In genomic region chr13:35500891-35501290, GRCm38 (mm10) we compare ENCODE assay signal across 12 mouse cellular contexts.
A peak's percentile ranks its signal among the peaks of the same experiment; 100 is the strongest.
DNase-seq lines count a peak whose midpoint lies in the region; ATAC-seq lines count a peak whose summit lies in the region.
"Had no signal": no experiment of that assay in that cellular context is flagged by ENCODE, and none has a peak within 500 bp of the region (broad histone marks: within the 10 kb centered on the region; RNA-seq: fewer than 3 reads in every experiment).

No protein-coding gene starts in this region.

- H3K9ac ChIP-seq in kidney, embryonic 14.5 days (ENCODE audit: low read depth, low read length) = no peak overlapping the region
- H3K9ac ChIP-seq: forebrain, embryonic 15.5 days had no signal

- 0 out of 2 replicates have a peak, but pooled peaks have one; percentile 32 for ATAC-seq in kidney, embryonic 14.5 days (ENCODE audit: low FRiP score, low TSS enrichment)
- ATAC-seq: intestine, postnatal 0 days had no signal

- no peak overlapping the region for H3K27ac ChIP-seq in kidney, embryonic 14.5 days (ENCODE audit: low read depth, low read length)
- H3K27ac ChIP-seq in embryonic facial prominence, embryonic 10.5 days (replicated peaks) = no peak overlapping the region
- H3K27ac ChIP-seq in limb, embryonic 10.5 days = peak overlapping the region; percentile 66; the same call in 1 of the 2 replicates
- H3K27ac ChIP-seq: forebrain, embryonic 15.5 days; heart, embryonic 10.5 days had no signal

- intact Hi-C loops in gastrocnemius, postnatal 36 days (cut with DNase I) = no loop called here

- peaks cover 3% of the 10 kb centered on the region; the same call in 1 of the 2 replicates for H3K4me1 ChIP-seq in kidney, embryonic 14.5 days (ENCODE audit: control insufficient read depth, insufficient read depth, low read length)
- H3K4me1 ChIP-seq in embryonic facial prominence, embryonic 10.5 days = peaks cover 28% of the 10 kb centered on the region
- peaks cover 40% of the 10 kb centered on the region for H3K4me1 ChIP-seq in limb, embryonic 10.5 days

- no peaks in the 10 kb centered on the region for H3K9me3 ChIP-seq in kidney, embryonic 14.5 days (ENCODE audit: control insufficient read depth, low read length)
- H3K9me3 ChIP-seq in embryonic facial prominence, embryonic 10.5 days = no peaks in the 10 kb centered on the region
- no peaks in the 10 kb centered on the region for H3K9me3 ChIP-seq in limb, embryonic 10.5 days (replicated peaks)
- H3K9me3 ChIP-seq: forebrain, embryonic 15.5 days; heart, embryonic 10.5 days had no signal

- 23% methylated on average over 5 of the region's 5 CpGs for WGBS in kidney, embryonic 14.5 days
- WGBS in embryonic facial prominence, embryonic 10.5 days = 58% methylated on average over 5 of the region's 5 CpGs
- 18% methylated on average over 5 of the region's 5 CpGs for WGBS in limb, embryonic 10.5 days

- H3K27me3 ChIP-seq in kidney, embryonic 14.5 days (ENCODE audit: control insufficient read depth, insufficient read depth, low read length) = no peaks in the 10 kb centered on the region
- H3K27me3 ChIP-seq in embryonic facial prominence, embryonic 10.5 days (replicated peaks; ENCODE audit: low read depth, poor library complexity, severe bottlenecking) = no peaks in the 10 kb centered on the region
- H3K27me3 ChIP-seq in limb, embryonic 10.5 days (ENCODE audit: low read depth, poor library complexity, severe bottlenecking) = no peaks in the 10 kb centered on the region
- H3K27me3 ChIP-seq: forebrain, embryonic 15.5 days had no signal

- H3K4me3 ChIP-seq in kidney, embryonic 14.5 days (ENCODE audit: low read length) = no peak overlapping the region
- no peak overlapping the region for H3K4me3 ChIP-seq in embryonic facial prominence, embryonic 10.5 days
- H3K4me3 ChIP-seq in limb, embryonic 10.5 days = no peak overlapping the region
- H3K4me3 ChIP-seq: forebrain, embryonic 15.5 days; heart, embryonic 10.5 days had no signal

- H3K4me2 ChIP-seq in kidney, embryonic 14.5 days (replicated peaks; ENCODE audit: low read depth, low read length) = no peak overlapping the region
- H3K4me2 ChIP-seq: forebrain, embryonic 15.5 days had no signal

- H3K36me3 ChIP-seq in kidney, embryonic 14.5 days (ENCODE audit: control insufficient read depth, insufficient read depth, low read length) = no peaks in the 10 kb centered on the region
- no peaks in the 10 kb centered on the region for H3K36me3 ChIP-seq in embryonic facial prominence, embryonic 10.5 days (replicated peaks)
- no peaks in the 10 kb centered on the region for H3K36me3 ChIP-seq in limb, embryonic 10.5 days
- H3K36me3 ChIP-seq: forebrain, embryonic 15.5 days; heart, embryonic 10.5 days had no signal

- no peak for DNase-seq in kidney, adult 11 months
- peak; percentile 9 for DNase-seq in embryonic facial prominence, embryonic 10.5 days (ENCODE audit: low spot score)
- DNase-seq in limb, embryonic 10.5 days (ENCODE audit: low spot score) = peak; percentile 44
- peak; percentile 13 for DNase-seq in right cerebral cortex, postnatal 25 days
- no peak for DNase-seq in lung, adult 18-20 months
- DNase-seq in gastrocnemius, postnatal 36 days = no peak
- DNase-seq: layer of hippocampus, postnatal 36 days; thymus, adult 18-20 months had no signal

Comparison
In these comparisons a context has a peak if more than half of its experiments do, and no peak if none do; other contexts are left out.
1. DNase-seq: peak in embryonic facial prominence, embryonic 10.5 days (single experiment), limb, embryonic 10.5 days (single experiment) and right cerebral cortex, postnatal 25 days (single experiment); none in kidney, adult 11 months (single experiment), lung, adult 18-20 months (0 of 2) and gastrocnemius, postnatal 36 days (0 of 2).